Mouse (Mus musculus): ENCODE measurements around the gene Kmt5c.

DNA sequence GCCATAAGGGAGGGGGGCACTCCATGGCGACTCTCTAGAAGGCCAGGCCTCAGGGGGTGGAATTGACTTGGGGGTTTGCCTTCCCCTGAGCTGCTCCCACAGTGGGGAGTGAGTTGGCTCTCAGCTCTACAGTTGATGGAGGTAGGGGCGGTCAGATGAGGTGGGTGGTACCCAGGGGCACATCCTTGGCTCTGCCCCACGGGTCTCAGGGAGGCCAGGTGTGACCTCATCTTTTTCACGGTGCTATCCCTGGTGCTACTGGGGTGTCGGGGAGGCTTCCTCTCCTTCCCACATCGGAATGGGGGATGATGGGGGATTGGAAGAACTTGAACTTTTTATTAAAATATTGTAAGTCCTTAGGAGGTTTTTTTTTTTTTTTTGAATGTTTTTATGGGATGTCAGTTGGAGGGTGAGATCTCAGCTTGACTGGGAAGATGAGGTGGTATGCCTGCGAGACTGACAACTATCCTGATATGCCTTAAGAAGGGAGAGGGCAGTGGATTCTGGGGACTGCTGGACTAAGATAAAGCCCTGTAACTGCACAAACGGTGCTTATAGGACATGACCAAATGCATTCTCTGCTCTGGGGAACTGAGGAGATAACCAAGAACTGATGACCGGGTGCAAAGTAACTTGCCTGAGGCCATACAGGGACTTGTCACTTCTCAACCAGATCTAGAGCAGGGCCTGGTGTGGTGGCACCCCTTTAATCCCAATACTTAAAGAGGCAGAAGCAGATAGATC lies 7.4 kb downstream of the Kmt5c start:
- TF ChIP-seq CTCF (IDR thresholded peaks at IDR 0.05; ENCODE audit: low read depth) = no peak
- peak; percentile 95 for TF ChIP-seq EP300 (IDR thresholded peaks at IDR 0.05; ENCODE audit: low read depth)

Measured in liver, postnatal 0 days (tissue).